In the genomic region with DNA sequence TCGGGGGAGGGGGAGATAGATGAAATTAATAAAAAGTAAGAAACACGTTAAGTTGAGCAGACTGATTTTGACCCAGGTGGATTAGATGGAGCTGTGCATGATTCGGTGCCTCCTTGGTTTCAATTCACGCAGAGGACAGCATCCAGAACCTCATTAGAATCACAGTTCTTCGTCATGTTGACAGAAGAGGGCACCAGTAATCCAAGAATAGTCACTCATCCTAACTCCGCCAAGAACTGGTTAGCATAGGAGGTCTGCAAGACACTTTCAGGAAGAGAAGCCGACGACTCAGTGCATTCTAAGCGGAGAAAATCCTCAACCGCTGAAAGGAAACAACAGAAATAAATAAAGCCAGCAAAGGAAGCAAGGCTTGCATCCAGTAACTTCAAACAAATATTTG, we compare ENCODE assay signal across 19 mouse cellular contexts. TPM values are rescaled to one million over a fixed set of nuclear protein-coding genes. Genes with fewer than 3 reads are reported as not detected.
A peak's percentile ranks its signal among the peaks of the same experiment; 100 is the strongest.
DNase-seq lines count a peak whose midpoint lies in the region; ATAC-seq and TF ChIP-seq lines count a peak whose summit lies in the region.
"Had no signal": no experiment of that assay in that cellular context is flagged by ENCODE, and none has a peak within 500 bp of the region (broad histone marks: within the 10 kb centered on the region; RNA-seq: fewer than 3 reads in every experiment).

No protein-coding gene starts in this region.

- H3K4me3 ChIP-seq in hindbrain, postnatal 0 days (ENCODE audit: low read length): no peak overlapping the region
- no peak overlapping the region for H3K4me3 ChIP-seq in hindbrain, embryonic 11.5 days (ENCODE audit: low read depth, low read length)
- no peak overlapping the region for H3K4me3 ChIP-seq in liver, postnatal 0 days (ENCODE audit: low read depth, low read length)
- H3K4me3 ChIP-seq in liver, embryonic 11.5 days (ENCODE audit: low read depth, low read length): no peak overlapping the region
- no peak overlapping the region for H3K4me3 ChIP-seq in macrophage (ENCODE audit: inconsistent target)
- H3K4me3 ChIP-seq: embryonic facial prominence, embryonic 12.5 days; forebrain, embryonic 13.5 days; lung, embryonic 15.5 days; midbrain, embryonic 15.5 days; neural tube, embryonic 12.5 days had no signal

- ATAC-seq in hindbrain, postnatal 0 days: no peak
- no peak for ATAC-seq in hindbrain, embryonic 11.5 days (ENCODE audit: low FRiP score)
- no peak for ATAC-seq in liver, postnatal 0 days
- no peak for ATAC-seq in liver, embryonic 11.5 days (replicated peaks; ENCODE audit: low FRiP score)
- ATAC-seq: activated CD4-positive, CD25-positive, alpha-beta regulatory T cell, adult 4 months; forebrain, embryonic 13.5 days; midbrain, embryonic 15.5 days had no signal

- no peak overlapping the region for H3K4me2 ChIP-seq in hindbrain, postnatal 0 days (ENCODE audit: low read depth, low read length)
- no peak overlapping the region for H3K4me2 ChIP-seq in hindbrain, embryonic 11.5 days (replicated peaks; ENCODE audit: low read depth, low read length)
- no peak overlapping the region for H3K4me2 ChIP-seq in liver, postnatal 0 days (ENCODE audit: low read depth, low read length)
- no peak overlapping the region for H3K4me2 ChIP-seq in liver, embryonic 11.5 days
- H3K4me2 ChIP-seq: embryonic facial prominence, embryonic 12.5 days; forebrain, embryonic 13.5 days; lung, embryonic 15.5 days; midbrain, embryonic 15.5 days; neural tube, embryonic 12.5 days had no signal

- TF ChIP-seq EP300 in liver, postnatal 0 days (IDR thresholded peaks at IDR 0.05; ENCODE audit: low read depth): no peak

- no peaks in the 10 kb centered on the region for H3K9me3 ChIP-seq in hindbrain, postnatal 0 days (ENCODE audit: low read length)
- no peaks in the 10 kb centered on the region for H3K9me3 ChIP-seq in hindbrain, embryonic 11.5 days (ENCODE audit: control insufficient read depth, low read length)
- H3K9me3 ChIP-seq in liver, postnatal 0 days (ENCODE audit: low read length): no peaks in the 10 kb centered on the region
- no peaks in the 10 kb centered on the region for H3K9me3 ChIP-seq in liver, embryonic 11.5 days (ENCODE audit: control insufficient read depth, low read length)
- H3K9me3 ChIP-seq: embryonic facial prominence, embryonic 12.5 days; forebrain, embryonic 13.5 days; lung, embryonic 15.5 days; midbrain, embryonic 15.5 days; neural tube, embryonic 12.5 days had no signal

- 62% methylated on average over 10 of the region's 10 CpGs for WGBS in hindbrain, postnatal 0 days
- WGBS in hindbrain, embryonic 11.5 days: 73% methylated on average over 10 of the region's 10 CpGs
- WGBS in liver, postnatal 0 days (ENCODE audit: insufficient replicate concordance): 47% methylated on average over 10 of the region's 10 CpGs
- 45% methylated on average over 10 of the region's 10 CpGs for WGBS in liver, embryonic 11.5 days
- 52% methylated on average over 10 of the region's 10 CpGs for WGBS in macrophage (ENCODE audit: missing documents)

- DNase-seq in adrenal gland, adult 2 months: peak; percentile 31
- DNase-seq in adrenal gland, postnatal 25 days: no peak
- DNase-seq in hindbrain, postnatal 0 days (ENCODE audit: low spot score): peak; percentile 15
- DNase-seq in hindbrain, embryonic 11.5 days (ENCODE audit: low spot score): no peak
- DNase-seq in liver, postnatal 0 days: no peak
- DNase-seq in liver, embryonic 11.5 days (ENCODE audit: low spot score): no peak
- no peak for DNase-seq in left cerebral cortex, postnatal 14 days (ENCODE audit: low spot score in 2 of 2)
- DNase-seq: cerebellum, adult 9-10 months; gastrocnemius, postnatal 36 days had no signal

- H3K27ac ChIP-seq in hindbrain, postnatal 0 days: no peak overlapping the region
- no peak overlapping the region for H3K27ac ChIP-seq in hindbrain, embryonic 11.5 days (ENCODE audit: low read depth, low read length)
- no peak overlapping the region for H3K27ac ChIP-seq in liver, postnatal 0 days (ENCODE audit: low read depth)
- no peak overlapping the region for H3K27ac ChIP-seq in liver, embryonic 11.5 days (ENCODE audit: low read depth, low read length)
- peak overlapping the region; percentile 96 for H3K27ac ChIP-seq in macrophage
- H3K27ac ChIP-seq: embryonic facial prominence, embryonic 12.5 days; forebrain, embryonic 13.5 days; lung, embryonic 15.5 days; midbrain, embryonic 15.5 days; neural tube, embryonic 12.5 days had no signal

- H3K79me2 ChIP-seq in macrophage (ENCODE audit: inconsistent target): no peaks in the 10 kb centered on the region

- intact Hi-C loops in left cerebral cortex, postnatal 14 days (cut with DNase I): no loop called here

- peak; percentile 17; the same call in 1 of the 2 replicates for TF ChIP-seq CTCF in hindbrain, postnatal 0 days (IDR thresholded peaks at IDR 0.05; ENCODE audit: low read depth)
- TF ChIP-seq CTCF in liver, postnatal 0 days (IDR thresholded peaks at IDR 0.05; ENCODE audit: low read depth): peak; percentile 40

- no peaks in the 10 kb centered on the region for H3K4me1 ChIP-seq in hindbrain, postnatal 0 days (ENCODE audit: insufficient read depth, low read length)
- no peaks in the 10 kb centered on the region for H3K4me1 ChIP-seq in hindbrain, embryonic 11.5 days (replicated peaks; ENCODE audit: control insufficient read depth, insufficient read depth, low read length)
- no peaks in the 10 kb centered on the region for H3K4me1 ChIP-seq in liver, postnatal 0 days (ENCODE audit: insufficient read depth)
- no peaks in the 10 kb centered on the region for H3K4me1 ChIP-seq in liver, embryonic 11.5 days (replicated peaks; ENCODE audit: control insufficient read depth, insufficient read depth, low read length)
- H3K4me1 ChIP-seq: embryonic facial prominence, embryonic 12.5 days; forebrain, embryonic 13.5 days; midbrain, embryonic 15.5 days; neural tube, embryonic 12.5 days had no signal

- no peak overlapping the region for H3K9ac ChIP-seq in hindbrain, postnatal 0 days (replicated peaks; ENCODE audit: low read length)
- no peak overlapping the region for H3K9ac ChIP-seq in hindbrain, embryonic 11.5 days (ENCODE audit: low read depth, low read length)
- H3K9ac ChIP-seq in liver, postnatal 0 days (replicated peaks): no peak overlapping the region
- H3K9ac ChIP-seq in liver, embryonic 11.5 days (ENCODE audit: low read depth, low read length): no peak overlapping the region
- H3K9ac ChIP-seq: embryonic facial prominence, embryonic 12.5 days; forebrain, embryonic 13.5 days; lung, embryonic 15.5 days; midbrain, embryonic 15.5 days; neural tube, embryonic 12.5 days had no signal

- H3K36me3 ChIP-seq in hindbrain, postnatal 0 days (ENCODE audit: insufficient read depth, low read length): no peaks in the 10 kb centered on the region
- no peaks in the 10 kb centered on the region for H3K36me3 ChIP-seq in hindbrain, embryonic 11.5 days (ENCODE audit: control insufficient read depth, insufficient read depth, low read length)
- H3K36me3 ChIP-seq in liver, postnatal 0 days (replicated peaks; ENCODE audit: insufficient read depth, low read length): no peaks in the 10 kb centered on the region
- H3K36me3 ChIP-seq in liver, embryonic 11.5 days (ENCODE audit: control insufficient read depth, insufficient read depth, low read length): no peaks in the 10 kb centered on the region
- H3K36me3 ChIP-seq in macrophage (ENCODE audit: inconsistent target): no peaks in the 10 kb centered on the region
- H3K36me3 ChIP-seq: embryonic facial prominence, embryonic 12.5 days; lung, embryonic 15.5 days; midbrain, embryonic 15.5 days; neural tube, embryonic 12.5 days had no signal

- H3K27me3 ChIP-seq in hindbrain, postnatal 0 days (ENCODE audit: insufficient read depth, low read length): no peaks in the 10 kb centered on the region
- no peaks in the 10 kb centered on the region for H3K27me3 ChIP-seq in hindbrain, embryonic 11.5 days (ENCODE audit: control insufficient read depth, insufficient read depth, low read length)
- H3K27me3 ChIP-seq in liver, postnatal 0 days (ENCODE audit: insufficient read depth, low read length): no peaks in the 10 kb centered on the region
- H3K27me3 ChIP-seq in liver, embryonic 11.5 days (replicated peaks; ENCODE audit: control insufficient read depth, insufficient read depth, low read length): no peaks in the 10 kb centered on the region
- H3K27me3 ChIP-seq: embryonic facial prominence, embryonic 12.5 days; forebrain, embryonic 13.5 days; lung, embryonic 15.5 days; midbrain, embryonic 15.5 days; neural tube, embryonic 12.5 days had no signal

RNA-seq across cellular contexts. Expression of a gene that starts 52.7 kb away (rescaled TPM):
- total RNA-seq in adrenal gland, adult 2 months (2021): not detected
- not detected in 2 replicates for polyA plus RNA-seq in adrenal gland, adult 2 months (2012; rRNA removed)
- total RNA-seq in adrenal gland, postnatal 25 days (2021): not detected in 2 replicates
- 0.29 and 0.99 TPM in 2 replicates for total RNA-seq in hindbrain, postnatal 0 days (2014; rRNA removed)
- 0.21 and 0.36 TPM in 2 replicates for polyA plus RNA-seq in hindbrain, postnatal 0 days (2015; fragmentation: Nextera tagmentation; extraction: Ambion mirVana)
- polyA plus RNA-seq in hindbrain, embryonic 11.5 days (2014; fragmentation: Nextera tagmentation; extraction: Ambion mirVana): not detected in 2 replicates
- polyA plus RNA-seq in liver, postnatal 0 days (2015; fragmentation: Nextera tagmentation; extraction: Ambion mirVana): not detected in 2 replicates
- polyA plus RNA-seq in liver, embryonic 11.5 days (2014; fragmentation: Nextera tagmentation; extraction: Ambion mirVana): not detected in 2 replicates
- not detected for total RNA-seq in macrophage (2018; cell fraction: chromatin; rRNA removed)
- total RNA-seq in macrophage (2018; cell fraction: cytosol; rRNA removed): not detected
- under 1 TPM in 1 of 26 experiments, not detected in 25; 0.27 TPM for total RNA-seq in macrophage (2018; cell fraction: nucleus; rRNA removed)
- polyA plus RNA-seq in macrophage (2018): not detected in 3 replicates
- total RNA-seq in left cerebral cortex, postnatal 14 days (2021): under 1 TPM; 0.11 to 0.24 TPM
- total RNA-seq: gastrocnemius, postnatal 36 days; heart, postnatal 10 days had no signal
- polyA plus RNA-seq: activated CD4-positive, CD25-positive, alpha-beta regulatory T cell, adult 4 months; forebrain, embryonic 13.5 days; large intestine, adult 2 months; limb, embryonic 11.5 days; lung, embryonic 15.5 days; midbrain, embryonic 15.5 days; neural tube, embryonic 12.5 days had no signal

Comparison
In these comparisons a context has a peak if more than half of its experiments do, and no peak if none do; other contexts are left out.
1. DNase-seq: peak in adrenal gland, adult 2 months (single experiment) and hindbrain, postnatal 0 days (single experiment); none in adrenal gland, postnatal 25 days (single experiment), hindbrain, embryonic 11.5 days (single experiment), liver, postnatal 0 days (single experiment), liver, embryonic 11.5 days (single experiment) and left cerebral cortex, postnatal 14 days (0 of 2).